Mouse (Mus musculus): ENCODE data around the gene Rtel1. TPM values are rescaled to one million over a fixed set of nuclear protein-coding genes. Genes with fewer than 3 reads are reported as not detected.

Rtel1 gene
- polyA plus RNA-seq (2011; ENCODE audit: insufficient read length, low read depth, missing spikeins): 40.8 and 43.5 TPM in 2 replicates

GRCm38 (mm10) chr2:181319248-181320102 is at the start of gene Rtel1:
TSS of gene Rtel1 (plus strand) at chr2:181319739.
- TF ChIP-seq POLR2A (IDR thresholded peaks at IDR 0.05; ENCODE audit: low read depth, low read length) (peak; percentile 59), CTCF (IDR thresholded peaks at IDR 0.05; ENCODE audit: borderline replicate concordance, insufficient read depth, low read length) (no peak)
- H3K27ac ChIP-seq (ENCODE audit: insufficient read depth, low read length): no peak within 1 kb of the TSS

GRCm38 (mm10) chr2:181272092-181272491 is 47.4 kb upstream of the Rtel1 start:
- Histone ChIP-seq H3K27ac (ENCODE audit: insufficient read depth, low read length) (no peak overlapping the region; the same call in 1 of the 2 replicates), H3K4me1 (ENCODE audit: control insufficient read depth, insufficient read depth, low read length) (no peaks in the 10 kb centered on the region), H3K4me3 (ENCODE audit: insufficient read depth, low read length) (no peak overlapping the region)
- no peak for TF ChIP-seq CTCF (IDR thresholded peaks at IDR 0.05; ENCODE audit: borderline replicate concordance, insufficient read depth, low read length)
- no peak for TF ChIP-seq POLR2A (IDR thresholded peaks at IDR 0.05; ENCODE audit: low read depth, low read length)

More at GRCm38 (mm10) chr2:181319248-181320102, at the start of gene Rtel1:
- Histone ChIP-seq H3K4me3 (ENCODE audit: insufficient read depth, low read length) (peak within 1 kb of the TSS; percentile 64), H3K4me1 (ENCODE audit: control insufficient read depth, insufficient read depth, low read length) (no peaks in the 10 kb centered on the region)

GRCm38 (mm10) chr2:181273829-181274228 is 45.7 kb upstream of the Rtel1 start:
- no peaks in the 10 kb centered on the region for H3K4me1 ChIP-seq (ENCODE audit: control insufficient read depth, insufficient read depth, low read length)
- no peak overlapping the region for H3K27ac ChIP-seq (ENCODE audit: insufficient read depth, low read length)
- no peak overlapping the region for H3K4me3 ChIP-seq (ENCODE audit: insufficient read depth, low read length)
- TF ChIP-seq CTCF (IDR thresholded peaks at IDR 0.05; ENCODE audit: borderline replicate concordance, insufficient read depth, low read length): no peak
- no peak for TF ChIP-seq POLR2A (IDR thresholded peaks at IDR 0.05; ENCODE audit: low read depth, low read length)

GRCm38 (mm10) chr2:181274639-181275038 is 44.9 kb upstream of the Rtel1 start:
- H3K4me3 ChIP-seq (ENCODE audit: insufficient read depth, low read length): no peak overlapping the region
- no peak overlapping the region for H3K27ac ChIP-seq (ENCODE audit: insufficient read depth, low read length)
- TF ChIP-seq CTCF (IDR thresholded peaks at IDR 0.05; ENCODE audit: borderline replicate concordance, insufficient read depth, low read length) (no peak), POLR2A (IDR thresholded peaks at IDR 0.05; ENCODE audit: low read depth, low read length) (no peak)
- no peaks in the 10 kb centered on the region for H3K4me1 ChIP-seq (ENCODE audit: control insufficient read depth, insufficient read depth, low read length)

GRCm38 (mm10) chr2:181276766-181277165 is 42.8 kb upstream of the Rtel1 start:
- H3K27ac ChIP-seq (ENCODE audit: insufficient read depth, low read length): no peak overlapping the region
- TF ChIP-seq POLR2A (IDR thresholded peaks at IDR 0.05; ENCODE audit: low read depth, low read length) (no peak), CTCF (IDR thresholded peaks at IDR 0.05; ENCODE audit: borderline replicate concordance, insufficient read depth, low read length) (no peak)
- H3K4me1 ChIP-seq (ENCODE audit: control insufficient read depth, insufficient read depth, low read length): no peaks in the 10 kb centered on the region
- no peak overlapping the region for H3K4me3 ChIP-seq (ENCODE audit: insufficient read depth, low read length)

GRCm38 (mm10) chr2:181277866-181278265 is 41.7 kb upstream of the Rtel1 start:
- H3K4me1 ChIP-seq (ENCODE audit: control insufficient read depth, insufficient read depth, low read length): no peaks in the 10 kb centered on the region
- H3K4me3 ChIP-seq (ENCODE audit: insufficient read depth, low read length): no peak overlapping the region
- no peak for TF ChIP-seq POLR2A (IDR thresholded peaks at IDR 0.05; ENCODE audit: low read depth, low read length)

GRCm38 (mm10) chr2:181279968-181280367 is 39.6 kb upstream of the Rtel1 start:
- Histone ChIP-seq H3K4me1 (ENCODE audit: control insufficient read depth, insufficient read depth, low read length) (no peaks in the 10 kb centered on the region), H3K27ac (ENCODE audit: insufficient read depth, low read length) (no peak overlapping the region), H3K4me3 (ENCODE audit: insufficient read depth, low read length) (no peak overlapping the region)
- no peak for TF ChIP-seq CTCF (IDR thresholded peaks at IDR 0.05; ENCODE audit: borderline replicate concordance, insufficient read depth, low read length)
- no peak for TF ChIP-seq POLR2A (IDR thresholded peaks at IDR 0.05; ENCODE audit: low read depth, low read length)

More at GRCm38 (mm10) chr2:181277866-181278265, 41.7 kb upstream of the Rtel1 start:
- H3K27ac ChIP-seq (ENCODE audit: insufficient read depth, low read length): no peak overlapping the region

GRCm38 (mm10) chr2:181286629-181287337 is 32.8 kb upstream of the Rtel1 start:
- Histone ChIP-seq H3K4me3 (ENCODE audit: insufficient read depth, low read length) (peak overlapping the region; percentile 90), H3K27ac (ENCODE audit: insufficient read depth, low read length) (peak overlapping the region; percentile 84), H3K4me1 (ENCODE audit: control insufficient read depth, insufficient read depth, low read length) (peaks cover 6% of the 10 kb centered on the region; the same call in 1 of the 2 replicates)
- TF ChIP-seq CTCF (IDR thresholded peaks at IDR 0.05; ENCODE audit: borderline replicate concordance, insufficient read depth, low read length) (no peak), POLR2A (IDR thresholded peaks at IDR 0.05; ENCODE audit: low read depth, low read length) (peak; percentile 50)

GRCm38 (mm10) chr2:181287338-181287957 is 32.1 kb upstream of the Rtel1 start:
- H3K27ac ChIP-seq (ENCODE audit: insufficient read depth, low read length): peak overlapping the region; percentile 84
- H3K4me3 ChIP-seq (ENCODE audit: insufficient read depth, low read length): peak overlapping the region; percentile 90
- H3K4me1 ChIP-seq (ENCODE audit: control insufficient read depth, insufficient read depth, low read length): peaks cover 6% of the 10 kb centered on the region; the same call in 1 of the 2 replicates
- TF ChIP-seq CTCF (IDR thresholded peaks at IDR 0.05; ENCODE audit: borderline replicate concordance, insufficient read depth, low read length) (no peak), POLR2A (IDR thresholded peaks at IDR 0.05; ENCODE audit: low read depth, low read length) (peak; percentile 87)
